ENCODE assay signal across 8 mouse cellular contexts in genomic region chr1:60096572-60097276, GRCm38 (mm10). TPM values are rescaled to one million over a fixed set of nuclear protein-coding genes. Genes with fewer than 3 reads are reported as not detected.
DNase-seq lines count a peak whose midpoint lies in the region; ATAC-seq lines count a peak whose summit lies in the region.

No protein-coding gene starts in this region.

- no peak overlapping the region for H3K27ac ChIP-seq in lung, embryonic 15.5 days
- H3K27ac ChIP-seq in embryonic facial prominence, embryonic 15.5 days (replicated peaks), result no peak overlapping the region
- no peak overlapping the region for H3K27ac ChIP-seq in limb, embryonic 12.5 days
- no peak overlapping the region for H3K27ac ChIP-seq in neural tube, embryonic 15.5 days (replicated peaks)

- H3K27me3 ChIP-seq in lung, embryonic 15.5 days, result no peaks in the 10 kb centered on the region
- no peaks in the 10 kb centered on the region for H3K27me3 ChIP-seq in embryonic facial prominence, embryonic 15.5 days
- H3K27me3 ChIP-seq in limb, embryonic 12.5 days, result no peaks in the 10 kb centered on the region
- no peaks in the 10 kb centered on the region for H3K27me3 ChIP-seq in neural tube, embryonic 15.5 days (replicated peaks)

- 8% methylated on average over 13 of the region's 13 CpGs for WGBS in lung, embryonic 15.5 days
- WGBS in embryonic facial prominence, embryonic 15.5 days, result 8% methylated on average over 13 of the region's 13 CpGs
- 10% methylated on average over 13 of the region's 13 CpGs for WGBS in limb, embryonic 12.5 days
- 11% methylated on average over 13 of the region's 13 CpGs for WGBS in neural tube, embryonic 15.5 days

- peaks cover 8% of the 10 kb centered on the region; the same call in 1 of the 2 replicates for H3K4me1 ChIP-seq in lung, embryonic 15.5 days
- peaks cover 5% of the 10 kb centered on the region for H3K4me1 ChIP-seq in embryonic facial prominence, embryonic 15.5 days
- H3K4me1 ChIP-seq in limb, embryonic 12.5 days (replicated peaks), result peaks cover 4% of the 10 kb centered on the region; the same call in 1 of the 2 replicates
- H3K4me1 ChIP-seq in neural tube, embryonic 15.5 days, result peaks cover 20% of the 10 kb centered on the region

- peaks cover 17% of the 10 kb centered on the region for H3K36me3 ChIP-seq in lung, embryonic 15.5 days
- H3K36me3 ChIP-seq in embryonic facial prominence, embryonic 15.5 days, result peaks cover 19% of the 10 kb centered on the region
- peaks cover 22% of the 10 kb centered on the region for H3K36me3 ChIP-seq in limb, embryonic 12.5 days
- H3K36me3 ChIP-seq in neural tube, embryonic 15.5 days, result peaks cover 20% of the 10 kb centered on the region

- no peak for DNase-seq in lung, postnatal 36 days
- DNase-seq in adipocyte (ENCODE audit: low spot score), result peak; percentile 33
- no peak for DNase-seq in urinary bladder, adult 2 months (ENCODE audit: low spot score)
- DNase-seq in ovary, postnatal 36 days (ENCODE audit: low spot score), result no peak

- peak overlapping the region; percentile 97 for H3K9ac ChIP-seq in lung, embryonic 15.5 days
- H3K9ac ChIP-seq in embryonic facial prominence, embryonic 15.5 days, result peak overlapping the region; percentile 21
- H3K9ac ChIP-seq in limb, embryonic 12.5 days (replicated peaks), result peak overlapping the region; percentile 50
- H3K9ac ChIP-seq in neural tube, embryonic 15.5 days (replicated peaks), result peak overlapping the region; percentile 63

- H3K4me3 ChIP-seq in lung, embryonic 15.5 days, result peak overlapping the region; percentile 92
- peak overlapping the region; percentile 96 for H3K4me3 ChIP-seq in embryonic facial prominence, embryonic 15.5 days (replicated peaks)
- peak overlapping the region; percentile 93 for H3K4me3 ChIP-seq in limb, embryonic 12.5 days (replicated peaks)
- peak overlapping the region; percentile 83 for H3K4me3 ChIP-seq in neural tube, embryonic 15.5 days (replicated peaks)

- no peaks in the 10 kb centered on the region for H3K9me3 ChIP-seq in lung, embryonic 15.5 days
- no peaks in the 10 kb centered on the region for H3K9me3 ChIP-seq in embryonic facial prominence, embryonic 15.5 days (replicated peaks)
- no peaks in the 10 kb centered on the region for H3K9me3 ChIP-seq in limb, embryonic 12.5 days
- H3K9me3 ChIP-seq in neural tube, embryonic 15.5 days (replicated peaks), result no peaks in the 10 kb centered on the region

- ATAC-seq in lung, embryonic 15.5 days (ENCODE audit: borderline replicate concordance, extremely low read depth, low FRiP score, low TSS enrichment), result no peak
- ATAC-seq in embryonic facial prominence, embryonic 15.5 days (ENCODE audit: insufficient number of reproducible peaks, low FRiP score, low TSS enrichment, low read depth), result no peak
- ATAC-seq in limb, embryonic 12.5 days (ENCODE audit: insufficient number of reproducible peaks, insufficient read depth, low FRiP score, low TSS enrichment, low read depth), result no peak
- ATAC-seq in neural tube, embryonic 15.5 days (ENCODE audit: low FRiP score), result no peak

- peak overlapping the region; percentile 65 for H3K4me2 ChIP-seq in lung, embryonic 15.5 days
- peak overlapping the region; percentile 65 for H3K4me2 ChIP-seq in embryonic facial prominence, embryonic 15.5 days (replicated peaks)
- peak overlapping the region; percentile 87 for H3K4me2 ChIP-seq in limb, embryonic 12.5 days
- H3K4me2 ChIP-seq in neural tube, embryonic 15.5 days, result peak overlapping the region; percentile 76

RNA-seq across cellular contexts. Expression of gene Carf, which starts 1.3 kb away (rescaled TPM):
- 5.0 and 5.7 TPM in 2 replicates for polyA plus RNA-seq in lung, embryonic 15.5 days (2015; fragmentation: Nextera tagmentation; extraction: Ambion mirVana)
- polyA plus RNA-seq in embryonic facial prominence, embryonic 15.5 days (2015; fragmentation: Nextera tagmentation; extraction: Ambion mirVana), result 6.2 and 7.4 TPM in 2 replicates
- polyA plus RNA-seq in limb, embryonic 12.5 days (2016; fragmentation: Nextera tagmentation; extraction: Ambion mirVana), result 7.6 and 9.5 TPM in 2 replicates
- polyA plus RNA-seq in neural tube, embryonic 15.5 days (2015; fragmentation: Nextera tagmentation; extraction: Ambion mirVana), result 7.2 and 7.4 TPM in 2 replicates
- 5.4 and 5.7 TPM in 2 replicates for polyA plus RNA-seq in urinary bladder, adult 2 months (2012; rRNA removed)

RNA-seq across cellular contexts. Expression of gene Wdr12, which starts 1.7 kb away (rescaled TPM):
- polyA plus RNA-seq in lung, embryonic 15.5 days (2015; fragmentation: Nextera tagmentation; extraction: Ambion mirVana), result 48.4 and 49.1 TPM in 2 replicates
- 39.6 and 41.1 TPM in 2 replicates for polyA plus RNA-seq in embryonic facial prominence, embryonic 15.5 days (2015; fragmentation: Nextera tagmentation; extraction: Ambion mirVana)
- 46.0 and 48.8 TPM in 2 replicates for polyA plus RNA-seq in limb, embryonic 12.5 days (2016; fragmentation: Nextera tagmentation; extraction: Ambion mirVana)
- polyA plus RNA-seq in neural tube, embryonic 15.5 days (2015; fragmentation: Nextera tagmentation; extraction: Ambion mirVana), result 49.2 and 53.1 TPM in 2 replicates
- 13.4 TPM in 2 replicates for polyA plus RNA-seq in urinary bladder, adult 2 months (2012; rRNA removed)

RNA-seq across cellular contexts. Expression of gene Ica1l, which starts 53.7 kb away (rescaled TPM):
- 0.46 and 0.83 TPM in 2 replicates for polyA plus RNA-seq in lung, embryonic 15.5 days (2015; fragmentation: Nextera tagmentation; extraction: Ambion mirVana)
- 1.4 and 1.5 TPM in 2 replicates for polyA plus RNA-seq in embryonic facial prominence, embryonic 15.5 days (2015; fragmentation: Nextera tagmentation; extraction: Ambion mirVana)
- 1.5 and 2.4 TPM in 2 replicates for polyA plus RNA-seq in limb, embryonic 12.5 days (2016; fragmentation: Nextera tagmentation; extraction: Ambion mirVana)
- 40.0 and 50.2 TPM in 2 replicates for polyA plus RNA-seq in neural tube, embryonic 15.5 days (2015; fragmentation: Nextera tagmentation; extraction: Ambion mirVana)
- polyA plus RNA-seq in urinary bladder, adult 2 months (2012; rRNA removed), result 0.96 and 2.8 TPM in 2 replicates

Comparison
In these comparisons a context has a peak if more than half of its experiments do, and no peak if none do; other contexts are left out.
1. H3K9ac ChIP-seq: peak in every context shown above with its lines; median percentile 97 in lung, embryonic 15.5 days; 63 in neural tube, embryonic 15.5 days; 50 in limb, embryonic 12.5 days; 21 in embryonic facial prominence, embryonic 15.5 days.
2. RNA of gene Ica1l, which starts 53.7 kb away (polyA plus RNA-seq): 40.0 to 50.2 TPM in neural tube, embryonic 15.5 days; 0.96 to 2.8 TPM in urinary bladder, adult 2 months, 1.4 to 1.5 TPM in embryonic facial prominence, embryonic 15.5 days, 1.5 to 2.4 TPM in limb, embryonic 12.5 days and 0.46 to 0.83 TPM in lung, embryonic 15.5 days; every median in the first group is over 10 times any median in the second.
3. Peak in every context shown above with its lines, with median percentiles within 50 percentile points of each other: H3K4me2 ChIP-seq and H3K4me3 ChIP-seq.